Mouse (Mus musculus) macrophage (primary cell): ENCODE results near the gene Prss16. TPM values are rescaled to one million over a fixed set of nuclear protein-coding genes. Genes with fewer than 3 reads are reported as not detected.

Source experiments
- H3K27ac ChIP-seq: fragments of 350-480 bp; formaldehyde crosslinking; 2 replicates; pipeline ENCODE4 v1.9.0; 2021
- H3K36me3 ChIP-seq: fragments of 350-480 bp; formaldehyde crosslinking; 2 replicates; pipeline ENCODE4 v1.9.0; 2021; ENCODE audit errors: inconsistent target
- H3K4me3 ChIP-seq: fragments of 350-480 bp; formaldehyde crosslinking; 2 replicates; pipeline ENCODE4 v1.9.0; 2021; ENCODE audit errors: inconsistent target
- H3K79me2 ChIP-seq: fragments of 350-480 bp; formaldehyde crosslinking; 2 replicates; pipeline ENCODE4 v1.9.0; 2021; ENCODE audit errors: inconsistent target
- WGBS: methylation state at CpG from one replicate; pipeline ENCODE4 v1.1.7; 2026; ENCODE audit warnings: inconsistent platforms; ENCODE audit not compliant: missing documents; 5-methylcytosine and 5-hydroxymethylcytosine counted together
- polyA plus RNA-seq: library from polyadenylated mRNA; stranded (reverse); fragments of 250-400 nt; gene quantifications from 3 replicates; pipeline ENCODE4 v1.2.4, GENCODE M21; 2018; ENCODE audit warnings: inconsistent platforms

The Prss16 gene
- polyA plus RNA-seq, 1 experiment from 2014 or later, result 0.52 TPM

DNA sequence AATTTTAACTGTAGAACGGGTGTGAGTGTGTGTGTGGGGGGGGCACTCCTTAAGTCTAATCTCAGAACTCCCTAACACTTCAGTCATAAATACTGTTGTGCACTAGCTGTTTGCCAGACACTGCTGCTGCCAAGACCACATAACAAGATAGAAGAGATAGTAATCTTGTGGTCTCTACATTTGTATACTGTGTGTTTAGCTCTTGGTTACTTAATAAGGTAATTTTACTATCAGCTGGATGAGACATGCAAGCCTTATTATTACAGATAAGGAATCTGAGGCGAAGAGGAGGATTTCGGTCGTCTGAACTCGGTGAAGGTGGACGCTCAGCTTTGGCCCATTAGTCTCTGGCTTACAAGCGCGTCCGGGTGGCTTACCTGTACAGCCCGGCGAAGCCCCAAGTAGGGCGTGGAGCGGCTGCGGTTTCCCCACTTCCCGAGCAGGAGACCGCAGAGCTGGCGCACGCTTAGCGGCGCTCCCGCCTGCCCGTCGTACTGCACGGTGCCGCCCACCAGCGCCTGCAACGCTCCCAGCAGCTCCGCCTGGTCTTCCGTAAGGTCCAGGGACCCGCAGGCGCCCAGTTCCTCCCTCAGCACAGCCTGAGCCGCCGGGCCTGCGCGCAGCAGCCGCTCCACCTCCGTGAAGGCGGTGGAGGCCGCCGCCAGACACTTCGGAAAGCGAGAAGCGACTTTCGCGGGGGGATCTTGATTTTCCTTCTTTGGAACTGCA lies 3.8 kb downstream of the Prss16 start:
- Histone ChIP-seq H3K79me2 (no peaks in the 10 kb centered on the region), H3K36me3 (no peaks in the 10 kb centered on the region), H3K27ac (no peak overlapping the region), H3K4me3 (peak overlapping the region; percentile 45)
- 2% methylated on average over 44 of the region's 45 CpGs for WGBS

DNA sequence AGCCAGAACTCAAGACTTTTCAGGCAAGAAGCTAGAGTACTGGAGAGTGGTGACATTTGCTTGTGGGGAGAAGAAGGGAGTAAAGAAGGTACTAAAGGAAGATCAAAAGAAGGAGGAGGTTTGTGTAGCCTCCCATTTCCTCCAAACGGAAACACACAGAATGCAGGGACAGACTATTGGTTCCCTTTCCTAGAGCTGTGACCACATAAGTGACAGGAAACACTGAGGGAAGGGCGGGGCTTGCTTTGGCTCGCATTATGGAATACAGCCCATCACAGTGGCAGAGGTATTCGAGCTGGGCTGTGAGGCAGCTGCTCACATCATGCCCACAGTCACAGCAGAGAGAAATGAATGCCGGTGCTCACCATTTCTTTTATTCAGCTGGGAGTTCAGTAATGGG lies 7.7 kb downstream of the Prss16 start:
- no peaks in the 10 kb centered on the region for H3K79me2 ChIP-seq
- WGBS, result 0% methylated on average over 5 of the region's 5 CpGs
- peak overlapping the region; percentile 44 for H3K27ac ChIP-seq
- H3K4me3 ChIP-seq, result no peak overlapping the region
- H3K36me3 ChIP-seq, result no peaks in the 10 kb centered on the region

GRCm38 (mm10) chr13:22001346-22001745 lies 8.2 kb downstream of the Prss16 start:
- H3K79me2 ChIP-seq, result no peaks in the 10 kb centered on the region
- H3K4me3 ChIP-seq, result no peak overlapping the region
- peak overlapping the region; percentile 44 for H3K27ac ChIP-seq
- no peaks in the 10 kb centered on the region for H3K36me3 ChIP-seq
- WGBS, result 13% methylated on average over 2 of the region's 2 CpGs

- Histone ChIP-seq H3K4me3 (no peak overlapping the region), H3K27ac (no peak overlapping the region), H3K36me3 (no peaks in the 10 kb centered on the region), H3K79me2 (no peaks in the 10 kb centered on the region)
- 79% methylated on average over 4 of the region's 4 CpGs for WGBS
These were observed 10.4 kb downstream of the Prss16 start for GRCm38 (mm10) chr13:21999147-21999546.

DNA sequence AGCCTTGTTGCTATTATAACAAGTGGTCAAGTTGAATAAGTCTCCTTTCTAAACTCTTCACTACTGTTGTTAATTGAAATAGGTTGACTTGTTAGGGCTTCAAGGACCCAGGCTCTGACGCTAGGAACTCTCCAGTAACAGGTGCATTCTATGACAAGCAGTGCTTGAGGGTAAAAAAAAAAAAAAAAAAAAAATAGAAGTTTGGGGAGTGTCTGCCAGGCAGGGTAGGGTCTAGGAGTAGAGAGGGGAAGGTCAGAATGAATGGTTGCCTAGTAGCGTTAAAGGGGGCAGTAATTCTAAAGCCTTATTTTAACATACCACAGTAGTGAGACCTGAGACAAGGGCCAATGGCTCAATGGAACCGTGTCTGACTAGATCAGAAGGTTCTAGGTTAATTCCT lies 11.1 kb downstream of the Prss16 start:
- no peaks in the 10 kb centered on the region for H3K36me3 ChIP-seq
- WGBS, result 76% methylated on average over 3 of the region's 3 CpGs

GRCm38 (mm10) chr13:21997821-21998220 lies 11.7 kb downstream of the Prss16 start:
- Histone ChIP-seq H3K79me2 (no peaks in the 10 kb centered on the region), H3K36me3 (no peaks in the 10 kb centered on the region), H3K4me3 (no peak overlapping the region), H3K27ac (no peak overlapping the region)
- WGBS, result 38% methylated on average over 4 of the region's 4 CpGs

More for the DNA sequence above, 11.1 kb downstream of the Prss16 start:
- H3K4me3 ChIP-seq, result no peak overlapping the region
- no peak overlapping the region for H3K27ac ChIP-seq
- no peaks in the 10 kb centered on the region for H3K79me2 ChIP-seq

DNA sequence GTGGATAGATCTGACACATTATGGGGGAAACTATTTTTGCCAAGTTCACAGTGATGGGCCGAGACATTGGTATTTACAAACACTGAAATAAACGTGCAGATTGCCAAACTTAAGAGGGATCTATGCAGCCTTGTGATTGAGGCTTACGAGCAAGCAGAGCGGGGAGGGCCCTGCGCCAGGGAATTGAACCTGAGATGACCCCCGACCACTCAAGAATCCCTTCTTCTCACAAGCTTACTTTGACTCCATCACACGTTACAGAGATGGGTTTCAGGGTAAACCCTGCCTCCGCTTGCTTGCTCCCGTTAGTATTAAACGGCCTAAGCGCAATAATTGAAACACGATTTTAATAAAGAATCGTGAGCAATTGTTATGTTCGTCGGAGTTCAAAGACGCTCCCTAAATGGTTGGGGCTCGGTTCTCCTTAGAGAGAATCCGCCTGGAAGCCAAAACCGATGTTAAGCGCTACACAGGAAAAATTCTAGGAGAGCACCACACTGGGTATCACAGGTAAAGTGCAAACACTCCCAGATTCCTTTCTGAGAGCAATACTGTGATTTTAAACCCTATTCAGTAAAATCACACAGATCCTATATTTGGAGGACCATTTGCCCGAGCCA lies 12.2 kb downstream of the Prss16 start:
- peak overlapping the region; percentile 49; the same call in 1 of the 2 replicates for H3K4me3 ChIP-seq
- no peaks in the 10 kb centered on the region for H3K79me2 ChIP-seq
- H3K27ac ChIP-seq, result no peak overlapping the region
- no peaks in the 10 kb centered on the region for H3K36me3 ChIP-seq
- 39% methylated on average over 21 of the region's 21 CpGs for WGBS

DNA sequence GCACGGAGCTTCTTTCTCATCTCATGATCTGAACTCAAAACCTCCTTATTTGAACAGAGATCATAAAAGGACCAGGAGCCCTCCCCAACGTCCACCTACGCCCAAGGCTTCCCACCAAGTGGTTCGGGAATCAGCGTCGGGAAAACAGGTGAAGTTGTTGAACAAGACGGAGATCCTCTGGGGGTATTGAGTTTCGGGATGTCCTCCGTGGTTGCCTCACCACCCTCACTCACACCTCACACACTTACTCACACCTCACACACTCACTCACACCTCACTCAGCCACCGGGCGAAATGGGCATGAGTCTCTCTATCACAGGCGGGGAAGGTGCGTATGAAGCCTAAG lies 12.7 kb downstream of the Prss16 start:
- 27% methylated on average over 13 of the region's 13 CpGs for WGBS
- Histone ChIP-seq H3K79me2 (no peaks in the 10 kb centered on the region), H3K4me3 (peak overlapping the region; percentile 49), H3K36me3 (no peaks in the 10 kb centered on the region), H3K27ac (no peak overlapping the region)

- 13% methylated on average over 10 of the region's 12 CpGs for WGBS
- Histone ChIP-seq H3K79me2 (no peaks in the 10 kb centered on the region), H3K27ac (no peak overlapping the region), H3K4me3 (peak overlapping the region; percentile 49), H3K36me3 (no peaks in the 10 kb centered on the region)
These were observed 13.3 kb downstream of the Prss16 start for GRCm38 (mm10) chr13:21996101-21996839.

GRCm38 (mm10) chr13:21995331-21995914 lies 14.1 kb downstream of the Prss16 start:
- 0 out of 2 replicates have a peak overlapping the region, but pooled peaks have one; percentile 5 for H3K27ac ChIP-seq
- peak overlapping the region; percentile 49 for H3K4me3 ChIP-seq
- 2% methylated on average over 21 of the region's 21 CpGs for WGBS
- no peaks in the 10 kb centered on the region for H3K79me2 ChIP-seq
- H3K36me3 ChIP-seq, result no peaks in the 10 kb centered on the region

DNA sequence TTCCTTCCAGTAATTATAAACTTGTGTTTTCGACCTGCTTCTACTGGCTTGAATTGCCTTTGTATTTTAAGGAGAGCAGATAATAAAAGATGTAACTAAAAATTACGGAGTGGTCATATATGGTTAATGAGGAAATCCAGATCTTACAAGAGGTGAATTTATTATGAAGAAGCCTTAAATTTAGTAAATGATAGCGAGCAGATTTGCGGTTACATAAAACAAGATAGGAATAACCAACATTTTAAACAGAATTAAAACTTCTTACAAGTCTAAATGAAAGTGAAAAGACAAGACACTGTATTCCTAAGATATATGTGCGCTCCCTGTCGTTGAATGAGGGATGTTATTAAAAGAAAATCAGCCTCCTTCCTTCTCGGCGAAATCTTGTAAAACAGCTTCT lies 14.6 kb downstream of the Prss16 start:
- 21% methylated on average over 8 of the region's 8 CpGs for WGBS
- no peak overlapping the region for H3K27ac ChIP-seq
- H3K4me3 ChIP-seq, result peak overlapping the region; percentile 49
- H3K79me2 ChIP-seq, result no peaks in the 10 kb centered on the region
- no peaks in the 10 kb centered on the region for H3K36me3 ChIP-seq

DNA sequence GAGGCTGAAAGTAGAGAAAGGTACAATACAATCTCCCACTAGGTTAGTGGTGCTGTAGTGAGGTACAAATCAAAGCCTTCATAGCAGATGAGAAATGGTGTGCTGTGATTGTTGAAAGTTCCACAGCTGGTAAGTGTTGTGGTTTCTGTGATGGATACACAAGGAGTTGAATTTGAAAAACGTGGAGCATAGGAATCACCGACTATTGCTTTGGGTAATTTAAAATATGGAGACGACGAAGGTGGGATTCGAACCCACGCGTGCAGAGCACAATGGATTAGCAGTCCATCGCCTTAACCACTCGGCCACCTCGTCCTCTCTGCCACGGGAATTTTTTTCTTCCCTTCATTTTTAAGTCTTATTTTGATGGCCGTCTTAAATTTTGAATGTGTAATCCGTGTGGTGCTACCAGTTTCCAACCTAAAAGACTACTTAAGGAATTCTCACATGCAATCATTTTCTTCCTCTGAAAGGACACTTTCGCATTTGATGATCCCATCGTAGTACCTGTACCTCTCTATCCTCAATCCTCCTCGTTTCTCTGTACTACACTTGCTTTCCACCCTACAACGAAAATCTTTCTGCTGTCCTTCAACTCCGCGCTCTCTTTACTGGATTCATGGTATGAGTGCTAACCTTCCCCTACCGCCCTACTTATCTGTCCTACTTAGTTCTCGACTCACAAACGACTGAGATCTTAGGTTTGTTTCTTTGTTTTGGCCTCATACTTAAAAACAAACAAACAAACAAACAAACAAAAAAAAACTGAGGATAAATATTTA lies 15.4 kb downstream of the Prss16 start:
- H3K27ac ChIP-seq, result no peak overlapping the region
- 12% methylated on average over 22 of the region's 22 CpGs for WGBS
- peak overlapping the region; percentile 49; the same call in 1 of the 2 replicates for H3K4me3 ChIP-seq
- H3K79me2 ChIP-seq, result no peaks in the 10 kb centered on the region
- no peaks in the 10 kb centered on the region for H3K36me3 ChIP-seq

- whole genome bisulfite sequencing, result 93% methylated on average over 3 of the region's 5 CpGs
- Histone ChIP-seq H3K27ac (no peak overlapping the region), H3K79me2 (no peaks in the 10 kb centered on the region), H3K4me3 (no peak overlapping the region), H3K36me3 (no peaks in the 10 kb centered on the region)
These were observed 17.0 kb downstream of the Prss16 start for GRCm38 (mm10) chr13:21992550-21992949.

DNA sequence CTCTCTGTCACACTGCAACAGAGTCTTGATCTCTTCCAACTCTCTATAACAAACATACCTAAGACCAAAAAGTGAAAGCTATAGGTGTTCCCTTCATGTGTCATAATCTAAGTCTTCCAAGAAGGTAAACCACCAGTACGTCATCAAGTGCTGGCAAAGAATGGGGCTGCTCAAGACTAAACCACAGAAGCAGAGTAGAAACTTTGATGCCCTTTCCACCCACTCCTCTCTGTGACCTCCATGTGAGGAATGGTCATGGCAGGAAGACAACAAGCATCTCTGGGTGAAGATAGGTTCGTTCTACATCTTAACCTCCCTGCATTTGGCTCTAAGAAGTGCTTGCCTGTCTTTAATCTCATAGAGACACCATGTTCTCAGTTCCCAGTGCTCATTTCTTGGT lies 25.1 kb downstream of the Prss16 start:
- Histone ChIP-seq H3K36me3 (no peaks in the 10 kb centered on the region), H3K27ac (no peak overlapping the region), H3K79me2 (no peaks in the 10 kb centered on the region), H3K4me3 (no peak overlapping the region)
- 87% methylated on average over 2 of the region's 2 CpGs for WGBS
